ENCODE assay signal across 9 mouse cellular contexts in the genomic region with DNA sequence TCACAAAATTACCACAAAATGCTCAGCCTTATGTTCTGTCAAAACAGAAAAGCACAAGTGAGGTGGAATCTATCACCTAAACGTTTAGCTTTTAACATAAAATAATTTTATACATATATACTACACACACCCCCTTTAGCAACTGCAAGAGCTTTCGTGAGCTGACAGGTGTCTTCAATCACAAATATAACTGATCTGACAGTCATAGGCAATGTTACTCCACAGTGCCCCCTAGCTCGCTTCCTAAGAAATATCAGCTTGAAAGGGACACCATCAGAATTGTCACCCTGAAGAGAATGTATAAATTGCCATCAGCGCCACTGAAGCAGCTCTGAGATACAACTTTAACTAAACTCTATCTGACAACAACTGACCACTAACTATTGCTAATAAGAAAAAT. TPM values are rescaled to one million over a fixed set of nuclear protein-coding genes. Genes with fewer than 3 reads are reported as not detected.
A peak's percentile ranks its signal among the peaks of the same experiment; 100 is the strongest.
DNase-seq lines count a peak whose midpoint lies in the region; ATAC-seq and TF ChIP-seq lines count a peak whose summit lies in the region.
"Had no signal": no experiment of that assay in that cellular context is flagged by ENCODE, and none has a peak within 500 bp of the region (broad histone marks: within the 10 kb centered on the region; RNA-seq: fewer than 3 reads in every experiment).

No protein-coding gene starts in this region.

- 0 out of 2 replicates have a peak, but pooled peaks cover 2% of the 10 kb centered on the region for H3K4me1 ChIP-seq in intestine, postnatal 0 days (replicated peaks; ENCODE audit: control insufficient read depth, insufficient read depth, low read length)
- peaks cover 10% of the 10 kb centered on the region for H3K4me1 ChIP-seq in intestine, embryonic 16.5 days (ENCODE audit: control insufficient read depth, insufficient read depth, low read length)
- H3K4me1 ChIP-seq in embryonic facial prominence, embryonic 13.5 days = peaks cover 9% of the 10 kb centered on the region; the same call in 1 of the 2 replicates
- no peaks in the 10 kb centered on the region; the same call in 1 of the 2 replicates for H3K4me1 ChIP-seq in midbrain, embryonic 11.5 days (ENCODE audit: control insufficient read depth, insufficient read depth, low read length)

- H3K27ac ChIP-seq in intestine, postnatal 0 days (ENCODE audit: low read depth, low read length) = no peak overlapping the region
- no peak overlapping the region for H3K27ac ChIP-seq in intestine, embryonic 16.5 days (ENCODE audit: low read length)
- H3K27ac ChIP-seq in embryonic facial prominence, embryonic 13.5 days = no peak overlapping the region
- no peak overlapping the region for H3K27ac ChIP-seq in midbrain, embryonic 11.5 days (ENCODE audit: low read depth, low read length)

- H3K4me2 ChIP-seq in intestine, postnatal 0 days (replicated peaks; ENCODE audit: low read depth) = no peak overlapping the region
- no peak overlapping the region for H3K4me2 ChIP-seq in intestine, embryonic 16.5 days (ENCODE audit: low read depth, low read length)
- H3K4me2 ChIP-seq in embryonic facial prominence, embryonic 13.5 days = peak overlapping the region; percentile 78; the same call in 1 of the 2 replicates
- H3K4me2 ChIP-seq in midbrain, embryonic 11.5 days = no peak overlapping the region

- DNase-seq in adrenal gland, postnatal 25 days = peak; percentile 38
- peak; percentile 77 to 83 for DNase-seq in heart, postnatal 10 days
- peak; percentile 38 to 55 for DNase-seq in left cerebral cortex, postnatal 14 days (ENCODE audit: low spot score in 2 of 2)
- DNase-seq in midbrain, embryonic 11.5 days (ENCODE audit: low spot score, missing footprints) = peak; percentile 86
- peak; percentile 35 to 64 for DNase-seq in spleen, postnatal 14 days (ENCODE audit: low spot score in 2 of 2)

- H3K4me3 ChIP-seq in intestine, postnatal 0 days (ENCODE audit: low read depth, low read length) = no peak overlapping the region
- H3K4me3 ChIP-seq in intestine, embryonic 16.5 days (ENCODE audit: low read length) = no peak overlapping the region
- H3K4me3 ChIP-seq in embryonic facial prominence, embryonic 13.5 days = no peak overlapping the region
- H3K4me3 ChIP-seq in midbrain, embryonic 11.5 days (ENCODE audit: low read depth, low read length) = no peak overlapping the region

- intact Hi-C loops in heart, postnatal 10 days (cut with DNase I) = no loop called here
- intact Hi-C loops in left cerebral cortex, postnatal 14 days (cut with DNase I) = no loop called here

- peak; percentile 86 for TF ChIP-seq CTCF in intestine, postnatal 0 days (IDR thresholded peaks at IDR 0.05; ENCODE audit: low read depth)

- no peaks in the 10 kb centered on the region for H3K27me3 ChIP-seq in intestine, postnatal 0 days (replicated peaks; ENCODE audit: control insufficient read depth, insufficient read depth, low read length)
- H3K27me3 ChIP-seq in intestine, embryonic 16.5 days (replicated peaks; ENCODE audit: control insufficient read depth, insufficient read depth, low read length) = no peaks in the 10 kb centered on the region
- no peaks in the 10 kb centered on the region for H3K27me3 ChIP-seq in embryonic facial prominence, embryonic 13.5 days
- H3K27me3 ChIP-seq in midbrain, embryonic 11.5 days (ENCODE audit: control insufficient read depth, insufficient read depth, low read length) = no peaks in the 10 kb centered on the region; the same call in 1 of the 2 replicates

- no peaks in the 10 kb centered on the region for H3K9me3 ChIP-seq in intestine, postnatal 0 days (ENCODE audit: control insufficient read depth)
- H3K9me3 ChIP-seq in intestine, embryonic 16.5 days (ENCODE audit: control insufficient read depth, low read length) = no peaks in the 10 kb centered on the region
- no peaks in the 10 kb centered on the region for H3K9me3 ChIP-seq in embryonic facial prominence, embryonic 13.5 days
- no peaks in the 10 kb centered on the region for H3K9me3 ChIP-seq in midbrain, embryonic 11.5 days (ENCODE audit: control insufficient read depth, low read length)

- ATAC-seq in intestine, postnatal 0 days = no peak
- no peak for ATAC-seq in intestine, embryonic 16.5 days
- no peak for ATAC-seq in embryonic facial prominence, embryonic 13.5 days (ENCODE audit: insufficient number of reproducible peaks, insufficient read depth, low FRiP score, low TSS enrichment, low read depth)
- ATAC-seq in midbrain, embryonic 11.5 days (ENCODE audit: low FRiP score) = no peak

- 5% methylated on average over 4 of the region's 4 CpGs for WGBS in intestine, postnatal 0 days
- WGBS in intestine, embryonic 16.5 days = 4% methylated on average over 4 of the region's 4 CpGs
- 3% methylated on average over 4 of the region's 4 CpGs for WGBS in embryonic facial prominence, embryonic 13.5 days
- WGBS in midbrain, embryonic 11.5 days = 5% methylated on average over 4 of the region's 4 CpGs

- H3K9ac ChIP-seq in intestine, postnatal 0 days (ENCODE audit: low read depth, low read length) = no peak overlapping the region
- no peak overlapping the region for H3K9ac ChIP-seq in intestine, embryonic 16.5 days (ENCODE audit: low read depth, low read length)
- H3K9ac ChIP-seq in embryonic facial prominence, embryonic 13.5 days = no peak overlapping the region
- no peak overlapping the region for H3K9ac ChIP-seq in midbrain, embryonic 11.5 days (ENCODE audit: low read length)

- H3K36me3 ChIP-seq in intestine, postnatal 0 days (ENCODE audit: control insufficient read depth, insufficient read depth) = no peaks in the 10 kb centered on the region
- H3K36me3 ChIP-seq in intestine, embryonic 16.5 days (ENCODE audit: control insufficient read depth, insufficient read depth, low read length) = no peaks in the 10 kb centered on the region
- no peaks in the 10 kb centered on the region for H3K36me3 ChIP-seq in embryonic facial prominence, embryonic 13.5 days
- no peaks in the 10 kb centered on the region for H3K36me3 ChIP-seq in midbrain, embryonic 11.5 days (ENCODE audit: control insufficient read depth, insufficient read depth, low read length)

RNA-seq across cellular contexts. Expression of a gene that starts 2.0 kb away (rescaled TPM):
- 8.0 and 9.2 TPM in 2 replicates for polyA plus RNA-seq in intestine, postnatal 0 days (2015; fragmentation: Nextera tagmentation; extraction: Ambion mirVana)
- 12.7 and 13.6 TPM in 2 replicates for polyA plus RNA-seq in intestine, embryonic 16.5 days (2015; fragmentation: Nextera tagmentation; extraction: Ambion mirVana)
- 61.0 and 78.5 TPM in 2 replicates for total RNA-seq in adrenal gland, postnatal 25 days (2021)
- 19.4 and 28.1 TPM in 2 replicates for polyA plus RNA-seq in embryonic facial prominence, embryonic 13.5 days (2015; fragmentation: Nextera tagmentation; extraction: Ambion mirVana)
- 10 to 100 TPM; 25.6 to 37.5 TPM for total RNA-seq in heart, postnatal 10 days (2021)
- total RNA-seq in left cerebral cortex, postnatal 14 days (2021) = 10 to 100 TPM; 49.0 to 54.6 TPM
- polyA plus RNA-seq in midbrain, embryonic 11.5 days (2014; fragmentation: Nextera tagmentation; extraction: Ambion mirVana) = 13.1 and 14.4 TPM in 2 replicates

RNA-seq across cellular contexts. Expression of a gene that starts 53.9 kb away (rescaled TPM):
- polyA plus RNA-seq in intestine, postnatal 0 days (2015; fragmentation: Nextera tagmentation; extraction: Ambion mirVana) = not detected in 2 replicates
- not detected in 2 replicates for polyA plus RNA-seq in intestine, embryonic 16.5 days (2015; fragmentation: Nextera tagmentation; extraction: Ambion mirVana)
- total RNA-seq in adrenal gland, postnatal 25 days (2021) = not detected in 2 replicates
- polyA plus RNA-seq in embryonic facial prominence, embryonic 13.5 days (2015; fragmentation: Nextera tagmentation; extraction: Ambion mirVana) = not detected in 2 replicates
- total RNA-seq in heart, postnatal 10 days (2021) = not detected
- not detected for total RNA-seq in left cerebral cortex, postnatal 14 days (2021)
- not detected in 2 replicates for polyA plus RNA-seq in midbrain, embryonic 11.5 days (2014; fragmentation: Nextera tagmentation; extraction: Ambion mirVana)
- polyA plus RNA-seq: stomach, embryonic 14.5 days had no signal
